Mouse (Mus musculus): ENCODE measurements around the gene Vmn2r93. TPM values are rescaled to one million over a fixed set of nuclear protein-coding genes. Genes with fewer than 3 reads are reported as not detected.

The Vmn2r93 gene
- not detected in 2 replicates for polyA plus RNA-seq (2015; fragmentation: Nextera tagmentation; extraction: Ambion mirVana)

- DNase-seq (ENCODE audit: low spot score): no peak
Measured at GRCm38 (mm10) chr17:18297799-18298198, at the start of gene Vmn2r93. Gene Vmn2r93 (plus strand): TSS chr17:18298099.

- DNase-seq (ENCODE audit: low spot score): no peak
Measured at GRCm38 (mm10) chr17:18277656-18278055, 20.2 kb upstream of the Vmn2r93 start, which contains the start of gene Vmn2r94. Gene Vmn2r94 (minus strand): TSS chr17:18277756.

GRCm38 (mm10) chr17:18323031-18323430 is 25.1 kb downstream of the Vmn2r93 start:
- no peak for DNase-seq (ENCODE audit: low spot score)

GRCm38 (mm10) chr17:18360007-18360406 is 62.1 kb downstream of the Vmn2r93 start:
- DNase-seq (ENCODE audit: low spot score): no peak

GRCm38 (mm10) chr17:18360602-18361001 is 62.7 kb downstream of the Vmn2r93 start:
- DNase-seq (ENCODE audit: low spot score): no peak

Other genes with a start within 250 kb of the Vmn2r93 start
- not detected in 2 replicates for gene Vmn2r124, start 248.7 kb upstream of the Vmn2r93 start, polyA plus RNA-seq (2015; fragmentation: Nextera tagmentation; extraction: Ambion mirVana)
- not detected in 2 replicates for gene Vmn2r91, start 213.1 kb upstream of the Vmn2r93 start, polyA plus RNA-seq (2015; fragmentation: Nextera tagmentation; extraction: Ambion mirVana)
- not detected in 2 replicates for gene Vmn2r92, start 146.2 kb upstream of the Vmn2r93 start, polyA plus RNA-seq (2015; fragmentation: Nextera tagmentation; extraction: Ambion mirVana)
- gene Vmn2r94, start 20.3 kb upstream of the Vmn2r93 start, polyA plus RNA-seq (2015; fragmentation: Nextera tagmentation; extraction: Ambion mirVana): not detected in 2 replicates
- not detected in 2 replicates for gene Vmn2r95, start 126.0 kb downstream of the Vmn2r93 start, polyA plus RNA-seq (2015; fragmentation: Nextera tagmentation; extraction: Ambion mirVana)

All from thymus, postnatal 0 days (tissue).